Mouse (Mus musculus) left cerebral cortex, postnatal 25 days (tissue): Measurements from ENCODE around the gene Pip5k1c. TPM values are rescaled to one million over a fixed set of nuclear protein-coding genes. Genes with fewer than 3 reads are reported as not detected.

ENCODE experiments used
- DNase-seq, 2 experiments: peaks; one replicate each; pipeline ENCODE4 v3.0.0; 2022; ENCODE audit warnings: low spot score in 2 of 2, mixed read lengths in 1 of 2
- intact Hi-C: fragments of 180-260 bp; cut with DNase I; formaldehyde crosslinking; loops from one replicate; pipeline ENCODE4 v1.15.1; 2025
- microRNA-seq, 2 experiments: library from miRNA; unstranded; fragments of <30 nt; microRNA quantifications; one replicate each; pipeline ENCODE4 v1.2.0; 2022
- total RNA-seq, 2 experiments: library from RNA; stranded (reverse); gene quantifications; 2 replicates each; pipeline ENCODE4 v1.2.3; 2021

Gene Pip5k1c
- total RNA-seq, 2 experiments from 2014 or later = 402 to 420 TPM

- intact Hi-C loops = no loop called here
- DNase-seq = no peak
Observed at GRCm38 (mm10) chr10:81358841-81359240, 66.1 kb downstream of the Pip5k1c start.

GRCm38 (mm10) chr10:81360721-81361120, 68.0 kb downstream of the Pip5k1c start:
- DNase-seq = no peak
- intact Hi-C loops = no loop called here

- DNase-seq = no peak
- intact Hi-C loops = no loop called here
Observed at GRCm38 (mm10) chr10:81362336-81362949, 69.7 kb downstream of the Pip5k1c start.

- no peak for DNase-seq
- intact Hi-C loops = no loop called here
Observed at GRCm38 (mm10) chr10:81363436-81364346, 70.9 kb downstream of the Pip5k1c start.

GRCm38 (mm10) chr10:81364666-81365065, 71.9 kb downstream of the Pip5k1c start:
- no peak for DNase-seq
- intact Hi-C loops = no loop called here

- intact Hi-C loops = no loop called here
- peak; percentile 50 to 76 for DNase-seq
Observed at GRCm38 (mm10) chr10:81365073-81365472, 72.3 kb downstream of the Pip5k1c start.

GRCm38 (mm10) chr10:81365672-81366476, 73.1 kb downstream of the Pip5k1c start, which contains the start of gene 4930404N11Rik:
TSS of gene 4930404N11Rik (minus strand) at chr10:81365816.
- DNase-seq = no peak
- intact Hi-C loops = no loop called here

GRCm38 (mm10) chr10:81366477-81367206, 73.9 kb downstream of the Pip5k1c start:
- no peak for DNase-seq
- intact Hi-C loops = no loop called here

GRCm38 (mm10) chr10:81367207-81367495, 74.4 kb downstream of the Pip5k1c start:
- intact Hi-C loops = no loop called here
- DNase-seq = no peak

Small RNA genes lying within 50 kb of the gene (microRNA-seq; reads per million reads assigned to microRNA genes)
- gene Mir3057 = 31.9 to 51.1 reads per million in 2 experiments

Other genes starting within 250 kb of the Pip5k1c start
- 100 to 1,000 TPM; 159 to 169 TPM for gene Sgta, start 232.8 kb upstream of the Pip5k1c start, total RNA-seq
- gene Thop1, start 222.9 kb upstream of the Pip5k1c start, total RNA-seq = 10 to 100 TPM; 50.5 to 54.2 TPM
- under 1 TPM; 0.25 to 0.60 TPM for gene Creb3l3, start 194.1 kb upstream of the Pip5k1c start, total RNA-seq
- 100 to 1,000 TPM; 122 to 124 TPM for gene Map2k2, start 187.0 kb upstream of the Pip5k1c start, total RNA-seq
- gene Zbtb7a, start 157.7 kb upstream of the Pip5k1c start, total RNA-seq = 100 to 1,000 TPM; 114 TPM
- 10 to 100 TPM; 26.6 to 28.7 TPM for gene Pias4, start 125.0 kb upstream of the Pip5k1c start, total RNA-seq
- 100 to 1,000 TPM; 854 to 872 TPM for gene Eef2, start 116.3 kb upstream of the Pip5k1c start, total RNA-seq
- 10 to 100 TPM; 71.3 to 77.7 TPM for gene Dapk3, start 110.0 kb upstream of the Pip5k1c start, total RNA-seq
- not detected for gene 4930442H23Rik, start 109.1 kb upstream of the Pip5k1c start, total RNA-seq
- under 1 TPM in 1 of 2 experiments, not detected in 1; 0.23 TPM for gene Nmrk2, start 90.9 kb upstream of the Pip5k1c start, total RNA-seq
- gene Atcay, start 62.1 kb upstream of the Pip5k1c start, total RNA-seq = 100 to 1,000 TPM; 194 to 208 TPM
- gene Zfr2, start 59.8 kb upstream of the Pip5k1c start, total RNA-seq = 10 to 100 TPM; 57.2 to 63.1 TPM
- gene Matk, start 40.0 kb upstream of the Pip5k1c start, total RNA-seq = 100 to 1,000 TPM; 191 to 194 TPM
- gene Mrpl54, start 26.0 kb upstream of the Pip5k1c start, total RNA-seq = 10 to 100 TPM; 42.5 to 47.3 TPM
- 10 to 100 TPM; 38.6 to 40.0 TPM for gene Apba3, start 26.0 kb upstream of the Pip5k1c start, total RNA-seq
- under 1 TPM; 0.23 to 0.30 TPM for gene Tjp3, start 1.4 kb upstream of the Pip5k1c start, total RNA-seq
- gene Cactin, start 28.1 kb downstream of the Pip5k1c start, total RNA-seq = 10 to 100 TPM; 27.8 to 28.4 TPM
- 1 to 10 TPM; 1.2 to 1.4 TPM for gene Tbxa2r, start 35.8 kb downstream of the Pip5k1c start, total RNA-seq
- gene Gipc3, start 50.3 kb downstream of the Pip5k1c start, total RNA-seq = under 1 TPM; 0.92 to 0.96 TPM
- gene Hmg20b, start 57.5 kb downstream of the Pip5k1c start, total RNA-seq = 10 to 100 TPM; 23.5 to 28.4 TPM
- gene Mfsd12, start 64.5 kb downstream of the Pip5k1c start, total RNA-seq = 10 to 100 TPM; 39.3 to 41.1 TPM
- gene 4930404N11Rik, start 72.9 kb downstream of the Pip5k1c start, total RNA-seq = 1 to 10 TPM in 1 of 2 experiments, under 1 TPM in 1; 0.78 to 2.2 TPM
- 10 to 100 TPM; 63.5 to 70.2 TPM for gene Fzr1, start 85.6 kb downstream of the Pip5k1c start, total RNA-seq
- 10 to 100 TPM; 83.7 to 87.7 TPM for gene Dohh, start 91.5 kb downstream of the Pip5k1c start, total RNA-seq
- 1 to 10 TPM; 3.5 to 4.2 TPM for gene Gm48551, start 91.5 kb downstream of the Pip5k1c start, total RNA-seq
- 1 to 10 TPM; 4.0 to 4.1 TPM for gene Gm48552, start 96.0 kb downstream of the Pip5k1c start, total RNA-seq
- 1 to 10 TPM in 1 of 2 experiments, under 1 TPM in 1; 0.89 to 1.5 TPM for gene Smim24, start 100.1 kb downstream of the Pip5k1c start, total RNA-seq
- 10 to 100 TPM; 81.1 to 87.3 TPM for gene Nfic, start 162.7 kb downstream of the Pip5k1c start, total RNA-seq
- gene Celf5, start 189.7 kb downstream of the Pip5k1c start, total RNA-seq = 100 to 1,000 TPM; 285 to 286 TPM
- 10 to 100 TPM; 76.4 to 77.0 TPM for gene Ncln, start 203.4 kb downstream of the Pip5k1c start, total RNA-seq
- under 1 TPM; 0.53 to 0.73 TPM for gene S1pr4, start 207.2 kb downstream of the Pip5k1c start, total RNA-seq
- gene Gna15, start 231.3 kb downstream of the Pip5k1c start, total RNA-seq = 1 to 10 TPM; 2.0 to 3.1 TPM